Mouse (Mus musculus) left cerebral cortex, adult 2 months (tissue): ENCODE measurements around the gene Smg6. TPM values are rescaled to one million over a fixed set of nuclear protein-coding genes. Genes with fewer than 3 reads are reported as not detected.

Experiments
- DNase-seq, 2 experiments: peaks; one replicate each; pipeline ENCODE4 v3.0.0; 2021 to 2022; ENCODE audit warnings: low spot score in 2 of 2, mixed read lengths in 1 of 2; ENCODE audit errors: extremely low spot score in 1 of 2
- H3K27ac ChIP-seq: fragments of 200-600 bp; 2 replicates; pipeline ENCODE4 v1.8.1; 2022
- H3K4me3 ChIP-seq: fragments of 200-600 bp; 2 replicates; pipeline ENCODE4 v1.8.1; 2022
- CTCF ChIP-seq: fragments of 200-600 bp; IDR thresholded peaks from 2 replicates; pipeline ENCODE4 v1.8.1; 2022; ENCODE audit warnings: antibody characterized with exemption, mild to moderate bottlenecking, moderate library complexity
- intact Hi-C: fragments of 180-260 bp; cut with DNase I; formaldehyde crosslinking; loops from one replicate; pipeline ENCODE4 v1.15.1; 2025
- microRNA-seq, 2 experiments: library from miRNA; unstranded; fragments of <30 nt; microRNA quantifications; one replicate each; pipeline ENCODE4 v1.2.0; 2021
- total RNA-seq, 2 experiments: library from RNA; stranded (reverse); gene quantifications; 2 replicates each; pipeline ENCODE4 v1.2.3; 2021

Gene Smg6
- total RNA-seq, 2 experiments from 2014 or later, result 30.9 to 32.6 TPM

DNA sequence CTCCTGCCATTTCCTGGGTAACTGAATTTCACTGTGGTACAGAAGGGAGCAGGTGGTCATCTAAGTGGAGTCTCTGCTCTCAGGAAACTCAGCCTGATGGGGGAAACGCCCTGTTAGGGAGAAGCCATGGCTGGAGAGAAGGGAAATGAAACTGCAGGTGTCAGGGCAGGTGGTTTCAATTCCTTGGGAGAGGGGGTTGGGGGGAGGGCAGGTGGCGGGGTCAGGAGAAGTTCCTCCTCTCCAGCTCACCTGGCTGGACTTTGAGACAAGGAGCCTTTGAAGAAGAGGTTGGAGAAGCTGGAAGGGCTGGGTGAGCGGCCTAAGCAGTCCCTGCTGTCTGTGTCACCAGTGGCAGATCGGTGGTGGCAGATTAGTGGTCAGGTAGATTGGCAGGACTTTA lies 280.7 kb downstream of the Smg6 start:
- intact Hi-C loops, result no loop called here
- no peak overlapping the region for H3K4me3 ChIP-seq
- TF ChIP-seq CTCF, result no peak
- no peak overlapping the region for H3K27ac ChIP-seq
- DNase-seq, result no peak

DNA sequence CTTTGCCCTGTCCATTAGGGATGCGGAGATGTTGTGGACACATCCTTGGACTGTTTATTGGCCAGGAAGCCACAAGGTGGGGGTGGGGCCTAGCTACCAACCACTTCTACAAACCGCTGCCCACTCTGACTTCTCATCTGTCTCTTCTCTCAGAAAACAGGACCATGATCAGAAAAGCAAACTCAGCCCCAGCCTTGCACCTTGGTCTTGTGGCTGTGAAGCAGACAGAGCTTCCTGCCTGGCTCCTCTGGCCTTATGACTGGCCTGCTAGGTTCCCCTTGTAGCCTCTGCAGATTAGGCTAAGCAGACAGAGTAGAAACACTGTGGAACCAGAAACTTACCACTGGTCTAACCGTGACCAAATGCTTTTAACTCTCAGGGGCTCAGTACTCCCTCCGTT lies 283.7 kb downstream of the Smg6 start:
- no peak for TF ChIP-seq CTCF
- Histone ChIP-seq H3K4me3 (no peak overlapping the region), H3K27ac (peak overlapping the region; percentile 29; the same call in 1 of the 2 replicates)
- DNase-seq, result no peak
- intact Hi-C loops, result no loop called here

DNA sequence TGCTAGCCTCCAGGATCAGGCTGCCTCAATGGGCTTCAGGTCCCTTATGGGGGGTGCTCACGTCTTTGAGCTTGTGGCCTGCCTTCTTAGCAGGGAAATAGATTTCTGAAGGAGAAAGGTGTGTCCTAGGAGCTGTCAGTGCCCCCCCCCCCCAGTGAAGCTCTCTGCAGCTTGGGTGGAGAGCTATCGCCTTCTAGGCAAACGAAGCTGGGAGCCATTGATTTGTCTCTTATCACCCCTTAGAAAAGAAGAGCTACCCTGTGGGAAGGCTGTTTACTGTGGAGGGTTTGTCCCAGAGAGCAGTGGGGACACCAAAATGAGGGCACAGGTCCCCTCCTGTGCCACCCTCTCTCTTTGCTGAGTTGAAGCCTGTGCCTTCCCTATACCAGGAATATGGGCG lies 284.5 kb downstream of the Smg6 start:
- Histone ChIP-seq H3K4me3 (no peak overlapping the region), H3K27ac (peak overlapping the region; percentile 40; the same call in 1 of the 2 replicates)
- TF ChIP-seq CTCF, result no peak
- DNase-seq, result no peak
- intact Hi-C loops, result no loop called here

GRCm38 (mm10) chr11:75210755-75211154 lies 285.1 kb downstream of the Smg6 start:
- Histone ChIP-seq H3K4me3 (no peak overlapping the region), H3K27ac (peak overlapping the region; percentile 13; the same call in 1 of the 2 replicates)
- no peak for DNase-seq
- intact Hi-C loops, result no loop called here
- no peak for TF ChIP-seq CTCF

GRCm38 (mm10) chr11:75212031-75212667 lies 286.5 kb downstream of the Smg6 start:
- intact Hi-C loops, result no loop called here
- peak in 1 of 2 experiments; percentile 38 for DNase-seq
- TF ChIP-seq CTCF, result no peak

DNA sequence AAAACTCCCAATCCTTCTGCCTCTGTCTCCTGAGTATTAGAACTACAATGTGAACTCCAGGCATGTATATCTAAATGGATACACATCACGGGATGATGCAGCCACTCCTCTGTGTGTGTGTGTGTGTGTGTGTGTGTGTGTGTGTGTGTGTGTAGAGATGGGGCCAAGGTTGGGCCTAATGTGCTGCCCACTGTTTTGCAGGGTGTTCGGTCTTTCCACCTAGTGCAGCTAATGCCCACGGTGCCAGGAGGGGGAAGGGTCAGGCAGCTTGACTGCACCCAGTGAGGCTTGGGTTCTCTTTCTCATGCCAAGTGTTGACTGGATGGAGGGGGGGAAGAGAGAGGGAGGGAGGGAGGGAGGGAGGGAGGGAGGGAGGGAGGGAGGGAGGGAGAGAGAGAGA lies 287.3 kb downstream of the Smg6 start:
- Histone ChIP-seq H3K27ac (no peak overlapping the region), H3K4me3 (no peak overlapping the region)
- TF ChIP-seq CTCF, result no peak
- DNase-seq, result no peak
- intact Hi-C loops, result no loop called here

More at GRCm38 (mm10) chr11:75212031-75212667, 286.5 kb downstream of the Smg6 start:
- Histone ChIP-seq H3K27ac (peak overlapping the region; percentile 93), H3K4me3 (no peak overlapping the region)

DNA sequence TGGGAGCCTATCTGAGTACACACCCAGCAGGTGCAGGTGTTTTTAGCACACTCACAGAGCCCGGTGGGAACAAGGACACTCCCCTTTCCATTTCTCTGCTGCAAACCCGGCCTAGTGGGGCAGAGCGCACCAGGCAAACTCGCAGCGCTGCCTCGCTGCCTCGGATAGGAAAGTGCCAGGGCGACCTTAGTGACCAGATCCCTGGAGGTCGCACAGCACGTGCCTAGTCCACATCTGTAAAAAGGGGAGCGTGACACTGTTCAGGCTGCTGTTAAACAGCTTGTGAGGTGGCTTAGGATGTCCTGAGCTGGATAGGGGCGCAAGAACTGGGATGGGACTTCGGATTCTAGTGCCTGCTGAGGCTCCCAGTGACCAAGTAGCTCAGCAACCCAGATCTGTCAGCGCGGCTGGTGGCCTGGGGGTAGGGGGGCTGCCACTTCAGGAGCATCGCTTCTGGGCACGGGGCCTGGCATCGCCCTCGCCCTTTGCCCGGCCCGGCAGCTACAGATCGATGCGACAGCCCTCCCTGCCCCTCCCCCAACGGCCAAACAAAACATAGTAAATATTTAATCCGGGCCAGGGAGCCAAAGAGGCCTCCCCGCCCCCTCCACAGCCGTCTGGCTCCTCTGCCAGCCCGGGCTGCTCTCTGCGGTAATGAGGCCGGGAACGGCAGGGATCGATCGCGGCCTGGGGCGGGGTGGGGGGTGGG lies 287.9 kb downstream of the Smg6 start:
- no peak for TF ChIP-seq CTCF
- Histone ChIP-seq H3K4me3 (peak overlapping the region; percentile 29), H3K27ac (peak overlapping the region; percentile 65)
- no peak for DNase-seq
- intact Hi-C loops, result no loop called here

Small RNAs within 50 kb of the gene (microRNA-seq; reads per million reads assigned to microRNA genes)
- 26,217 to 32,813 reads per million in 2 experiments for gene Mir132
- 729 to 977 reads per million in 2 experiments for gene Mir212

Other genes starting within 250 kb of the Smg6 start
- 100 to 1,000 TPM; 372 to 402 TPM for gene Pafah1b1, start 201.2 kb upstream of the Smg6 start, total RNA-seq
- gene Mettl16, start 155.0 kb upstream of the Smg6 start, total RNA-seq, result 10 to 100 TPM; 26.0 to 27.2 TPM
- 10 to 100 TPM; 32.4 to 37.3 TPM for gene Mnt, start 94.9 kb upstream of the Smg6 start, total RNA-seq
- 10 to 100 TPM; 83.1 to 94.5 TPM for gene Sgsm2, start 28.8 kb upstream of the Smg6 start, total RNA-seq
- gene Tsr1, start 27.8 kb upstream of the Smg6 start, total RNA-seq, result 10 to 100 TPM; 28.2 to 34.0 TPM
- 10 to 100 TPM; 81.8 to 85.3 TPM for gene Srr, start 125 bp downstream of the Smg6 start, total RNA-seq
- 1 to 10 TPM; 3.3 to 3.9 TPM for gene Hic1, start 243.7 kb downstream of the Smg6 start, total RNA-seq